Mouse (Mus musculus) sigmoid colon, adult 10 weeks (tissue): ENCODE results near the gene Ptgis. TPM values are rescaled to one million over a fixed set of nuclear protein-coding genes. Genes with fewer than 3 reads are reported as not detected.

ENCODE experiments used
- polyA plus RNA-seq: library from polyadenylated mRNA; stranded (reverse); fragments of 350-450 nt; fragmentation: Illumina TruSeq; extraction: RNeasy Lipid Tissue Mini Kit (QIAGEN cat#74804); gene quantifications from one replicate; pipeline ENCODE4 v1.2.3, GENCODE M21; 2014; ENCODE audit warnings: low read depth, low replicate concordance

Ptgis gene
- polyA plus RNA-seq, result 0.35 TPM

GRCm38 (mm10) chr2:167240008-167240964, at the start of gene Ptgis:
Gene Ptgis, minus strand, starts transcription at chr2:167240604.

GRCm38 (mm10) chr2:167190076-167190399, 50.4 kb downstream of the Ptgis start, which contains the start of gene Kcnb1:
Gene Kcnb1, minus strand, starts transcription at chr2:167190155.

Other genes with a start within 250 kb of the Ptgis start
- 35.6 TPM for gene Stau1, start 244.3 kb downstream of the Ptgis start, polyA plus RNA-seq
- 10.2 TPM for gene Ddx27, start 225.4 kb downstream of the Ptgis start, polyA plus RNA-seq
- 3.4 TPM for gene Znfx1, start 177.6 kb downstream of the Ptgis start, polyA plus RNA-seq
- gene Kcnb1, start 50.4 kb downstream of the Ptgis start, polyA plus RNA-seq, result 2.2 TPM
- 6.5 TPM for gene B4galt5, start 108.6 kb upstream of the Ptgis start, polyA plus RNA-seq
- 25.3 TPM for gene Slc9a8, start 181.1 kb upstream of the Ptgis start, polyA plus RNA-seq